Mouse (Mus musculus) embryonic facial prominence, embryonic 13.5 days (tissue): ENCODE data around the gene Evi2a. TPM values are rescaled to one million over a fixed set of nuclear protein-coding genes. Genes with fewer than 3 reads are reported as not detected.

Experiments
- ATAC-seq: fragments of 200-750 bp; cut with Nextera tagmentation; 2 replicates; pipeline ENCODE4 v1.8.0; 2017; ENCODE audit warnings: low read depth; ENCODE audit not compliant: insufficient number of reproducible peaks, insufficient read depth, low FRiP score, low TSS enrichment
- H3K27ac ChIP-seq: fragments of 300-500 bp; sonication (generic); 2 replicates; pipeline ENCODE4 v1.5.1; 2015; ENCODE audit warnings: moderate library complexity, mild to moderate bottlenecking, inconsistent platforms
- H3K27me3 ChIP-seq: fragments of 300-500 bp; sonication (generic); 2 replicates; pipeline ENCODE4 v1.6.1; 2015; ENCODE audit warnings: mild to moderate bottlenecking, inconsistent platforms
- H3K36me3 ChIP-seq: fragments of 300-500 bp; sonication (generic); 2 replicates; pipeline ENCODE4 v1.6.1; 2015; ENCODE audit warnings: mild to moderate bottlenecking, inconsistent platforms
- H3K4me1 ChIP-seq: fragments of 300-500 bp; sonication (generic); 2 replicates; pipeline ENCODE4 v1.6.1; 2015; ENCODE audit warnings: inconsistent platforms
- H3K4me2 ChIP-seq: fragments of 300-500 bp; sonication (generic); 2 replicates; pipeline ENCODE4 v1.6.1; 2015; ENCODE audit warnings: moderate library complexity, mild to moderate bottlenecking, inconsistent platforms
- H3K4me3 ChIP-seq: fragments of 300-500 bp; sonication (generic); 2 replicates; pipeline ENCODE4 v1.5.1; 2015; ENCODE audit warnings: mild to moderate bottlenecking, inconsistent platforms
- H3K9ac ChIP-seq: fragments of 300-500 bp; sonication (generic); 2 replicates; pipeline ENCODE4 v1.6.1; 2015; ENCODE audit warnings: mild to moderate bottlenecking, inconsistent platforms
- H3K9me3 ChIP-seq: fragments of 300-500 bp; sonication (generic); 2 replicates; pipeline ENCODE4 v1.6.1; 2016; ENCODE audit warnings: inconsistent platforms
- WGBS: fragments of 180-500 bp; shearing (Covaris S2); methylation state at CpG from one replicate; pipeline ENCODE4 v1.1.7; 2015; ENCODE audit warnings: mixed read lengths; 5-methylcytosine and 5-hydroxymethylcytosine counted together
- polyA plus RNA-seq: library from polyadenylated mRNA; unstranded; fragments of >200 nt; fragmentation: Nextera tagmentation; extraction: Ambion mirVana; gene quantifications from 2 replicates; pipeline ENCODE4 v1.2.1, GENCODE M21; 2015

The Evi2a gene
- polyA plus RNA-seq, 1 experiment from 2014 or later = 3.2 TPM

DNA sequence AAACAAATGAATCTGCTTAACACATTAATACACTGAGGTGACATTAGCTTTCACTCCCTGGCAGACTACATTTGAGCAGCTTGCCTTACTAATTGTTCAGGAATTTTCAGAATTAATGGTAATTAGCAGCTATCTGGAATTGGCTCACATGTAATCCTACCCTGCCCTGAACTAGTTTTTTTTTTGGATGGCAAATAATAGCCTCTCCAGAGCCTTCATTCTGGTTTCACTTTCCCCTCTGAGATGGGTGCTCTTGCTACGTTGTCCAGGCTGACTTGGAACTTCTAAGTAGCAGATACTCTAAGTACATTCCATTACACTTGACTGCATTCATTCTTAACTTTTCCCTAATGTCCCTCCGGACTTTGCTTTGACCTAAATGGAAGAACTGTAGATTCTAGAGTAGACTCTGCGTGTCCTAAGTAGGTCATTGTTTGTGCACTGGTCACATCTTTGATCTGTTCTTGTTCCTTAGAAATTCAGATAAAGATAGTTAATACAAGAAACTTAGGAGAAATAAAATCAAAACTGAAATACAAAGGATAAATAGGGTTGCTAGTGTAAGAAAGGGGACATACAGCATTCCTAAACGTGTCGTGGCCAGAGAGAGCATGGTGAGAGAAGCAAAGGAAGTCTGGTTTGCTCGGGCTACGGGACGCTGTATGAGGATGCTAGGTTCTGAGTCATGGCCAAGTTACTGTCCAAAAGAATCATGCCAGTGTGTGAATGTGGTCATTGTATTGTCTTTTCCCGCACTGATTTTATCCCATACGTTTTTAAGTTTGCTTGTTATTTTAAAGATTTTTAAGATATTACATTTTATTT, 35.2 kb downstream of the Evi2a start:
- H3K27ac ChIP-seq = no peak overlapping the region
- no peaks in the 10 kb centered on the region for H3K9me3 ChIP-seq
- no peak overlapping the region for H3K4me3 ChIP-seq
- peaks cover 11% of the 10 kb centered on the region for H3K36me3 ChIP-seq
- no peak for ATAC-seq
- H3K4me2 ChIP-seq = no peak overlapping the region
- 75% methylated on average over 10 of the region's 10 CpGs for WGBS
- no peak overlapping the region for H3K9ac ChIP-seq
- no peaks in the 10 kb centered on the region for H3K27me3 ChIP-seq
- no peaks in the 10 kb centered on the region for H3K4me1 ChIP-seq

GRCm38 (mm10) chr11:79484721-79485120, 45.7 kb downstream of the Evi2a start:
- no peak overlapping the region for H3K9ac ChIP-seq
- ATAC-seq = no peak
- H3K4me1 ChIP-seq = no peaks in the 10 kb centered on the region
- H3K9me3 ChIP-seq = no peaks in the 10 kb centered on the region
- no peak overlapping the region for H3K4me3 ChIP-seq
- H3K27ac ChIP-seq = no peak overlapping the region
- no peak overlapping the region for H3K4me2 ChIP-seq
- H3K27me3 ChIP-seq = no peaks in the 10 kb centered on the region
- peaks cover 38% of the 10 kb centered on the region for H3K36me3 ChIP-seq

DNA sequence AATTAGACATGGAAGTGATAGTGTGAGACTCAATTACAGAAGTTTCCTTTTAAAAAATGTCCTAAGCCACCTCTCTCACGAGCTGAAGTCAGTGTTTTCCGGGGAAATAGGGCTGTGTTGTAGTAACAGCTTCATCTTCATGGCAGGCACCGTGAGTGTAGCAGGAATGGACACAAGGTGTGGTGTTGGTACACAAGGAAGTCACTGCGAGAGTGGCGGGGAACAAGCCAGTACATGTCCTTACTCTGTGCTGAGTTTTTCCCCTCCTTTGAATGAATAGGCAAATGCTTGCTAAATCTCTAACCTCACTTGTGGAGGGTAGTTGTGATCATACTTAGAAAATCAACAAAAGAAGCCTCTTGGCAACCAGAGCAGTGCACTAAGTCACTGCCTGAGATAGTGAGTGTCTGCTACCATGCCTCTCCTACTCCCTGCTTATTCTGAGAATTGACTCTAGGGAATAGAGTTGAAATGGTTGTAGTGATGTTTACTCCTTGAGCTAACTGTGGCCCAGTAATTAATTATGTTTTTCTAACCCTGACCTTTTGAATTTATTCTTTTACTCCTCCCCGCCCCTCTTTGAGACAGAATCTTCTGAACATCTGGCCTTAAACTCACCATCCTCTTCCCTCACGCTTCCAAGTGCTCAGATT, 46.4 kb downstream of the Evi2a start:
- WGBS = 64% methylated on average over 7 of the region's 7 CpGs
- ATAC-seq = no peak
- H3K9ac ChIP-seq = no peak overlapping the region
- H3K36me3 ChIP-seq = peaks cover 43% of the 10 kb centered on the region
- no peaks in the 10 kb centered on the region for H3K9me3 ChIP-seq
- no peak overlapping the region for H3K4me3 ChIP-seq
- H3K4me1 ChIP-seq = no peaks in the 10 kb centered on the region
- no peak overlapping the region for H3K4me2 ChIP-seq
- no peak overlapping the region for H3K27ac ChIP-seq
- H3K27me3 ChIP-seq = no peaks in the 10 kb centered on the region

GRCm38 (mm10) chr11:79483392-79483791, 47.0 kb downstream of the Evi2a start:
- WGBS = 85% methylated on average over 6 of the region's 6 CpGs
- ATAC-seq = no peak
- H3K27me3 ChIP-seq = no peaks in the 10 kb centered on the region
- H3K9me3 ChIP-seq = no peaks in the 10 kb centered on the region
- H3K36me3 ChIP-seq = peaks cover 46% of the 10 kb centered on the region
- no peaks in the 10 kb centered on the region for H3K4me1 ChIP-seq
- H3K27ac ChIP-seq = no peak overlapping the region
- no peak overlapping the region for H3K4me2 ChIP-seq
- no peak overlapping the region for H3K4me3 ChIP-seq
- no peak overlapping the region for H3K9ac ChIP-seq

Other genes with a start within 250 kb of the Evi2a start
- gene Gm9964, start 233.7 kb downstream of the Evi2a start, polyA plus RNA-seq = not detected in 2 replicates
- gene Nf1, start 190.9 kb downstream of the Evi2a start, polyA plus RNA-seq = 7.8 and 8.6 TPM in 2 replicates
- 0.21 and 0.56 TPM in 2 replicates for gene Omg, start 26.5 kb downstream of the Evi2a start, polyA plus RNA-seq
- gene Evi2b, start 6.8 kb downstream of the Evi2a start, polyA plus RNA-seq = 0.41 and 0.70 TPM in 2 replicates
- gene Evi2, start within 50 bp of the Evi2a start, polyA plus RNA-seq = 1.0 and 1.4 TPM in 2 replicates
- gene Rab11fip4, start 60.6 kb upstream of the Evi2a start, polyA plus RNA-seq = 7.6 and 7.7 TPM in 2 replicates